Mouse (Mus musculus): ENCODE data around the gene Mettl26. TPM values are rescaled to one million over a fixed set of nuclear protein-coding genes. Genes with fewer than 3 reads are reported as not detected.

Mettl26 gene
- polyA plus RNA-seq, 1 experiment from 2014 or later: 60.1 TPM

DNA sequence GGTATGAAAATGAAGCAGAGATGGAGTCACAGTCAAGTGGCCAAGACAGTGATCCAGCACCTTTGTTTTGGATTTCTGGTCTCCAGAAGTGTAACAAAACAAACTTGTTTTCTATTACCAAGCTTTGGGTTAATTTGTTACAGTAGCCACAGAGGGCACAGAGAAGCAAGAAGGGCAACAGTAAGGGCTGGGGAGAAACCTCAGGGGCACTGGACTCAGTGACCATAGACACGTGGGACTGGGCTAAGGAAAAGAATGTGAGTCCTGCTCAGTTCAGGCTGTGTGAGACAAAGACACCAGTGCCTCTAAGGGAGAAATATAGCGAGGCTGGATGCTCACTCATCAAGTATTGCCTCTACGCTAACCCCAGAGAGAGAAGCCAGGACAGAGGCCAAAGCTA lies 2.2 kb upstream of the Mettl26 start:
- H3K9ac ChIP-seq (replicated peaks): no peak overlapping the region
- H3K27me3 ChIP-seq: no peaks in the 10 kb centered on the region
- H3K36me3 ChIP-seq: peaks cover 1% of the 10 kb centered on the region
- H3K4me2 ChIP-seq: no peak overlapping the region
- no peak overlapping the region for H3K27ac ChIP-seq
- no peak for ATAC-seq (ENCODE audit: insufficient number of reproducible peaks, insufficient read depth, low FRiP score, low TSS enrichment, low read depth)
- H3K4me1 ChIP-seq (replicated peaks): peaks cover 33% of the 10 kb centered on the region
- no peak overlapping the region for H3K4me3 ChIP-seq (replicated peaks)
- 80% methylated on average over 3 of the region's 3 CpGs for WGBS
- H3K9me3 ChIP-seq: no peaks in the 10 kb centered on the region

DNA sequence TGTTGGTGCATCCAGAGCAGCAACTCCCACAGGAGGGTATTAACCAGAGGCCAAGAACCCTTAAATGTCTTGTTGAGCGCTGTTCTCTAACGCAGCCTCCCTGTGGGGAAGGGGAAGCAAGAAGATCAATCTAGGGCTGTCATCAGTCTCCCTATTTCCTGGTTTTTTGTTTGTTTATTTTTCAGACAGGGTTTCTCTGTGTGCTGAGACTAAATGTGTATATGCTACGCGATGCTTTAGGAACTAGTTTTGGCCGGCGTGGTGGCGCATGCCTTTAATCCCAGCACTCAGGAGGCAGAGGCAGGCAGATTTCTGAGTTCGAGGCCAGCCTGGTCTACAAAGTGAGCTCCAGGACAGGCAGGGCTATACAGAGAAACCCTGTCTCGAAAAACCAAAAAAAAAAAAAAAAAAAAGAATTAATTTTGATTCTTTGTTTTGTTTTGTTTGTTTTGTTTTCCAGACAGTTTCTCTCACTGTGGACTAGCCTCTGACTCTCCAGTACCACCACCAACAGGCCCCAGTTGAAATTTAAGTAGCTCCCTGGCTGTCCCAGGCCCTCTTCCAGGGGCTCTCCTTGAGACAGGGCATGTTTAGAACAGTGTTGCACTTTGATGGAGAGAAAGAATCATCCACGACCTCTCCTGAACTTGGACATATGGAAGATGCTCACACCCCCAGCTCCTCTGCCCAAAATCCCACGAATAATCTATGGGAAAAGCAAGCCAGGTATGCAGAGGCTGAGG lies 1.3 kb upstream of the Mettl26 start:
- no peak overlapping the region for H3K27ac ChIP-seq
- WGBS: 81% methylated on average over 10 of the region's 11 CpGs

DNA sequence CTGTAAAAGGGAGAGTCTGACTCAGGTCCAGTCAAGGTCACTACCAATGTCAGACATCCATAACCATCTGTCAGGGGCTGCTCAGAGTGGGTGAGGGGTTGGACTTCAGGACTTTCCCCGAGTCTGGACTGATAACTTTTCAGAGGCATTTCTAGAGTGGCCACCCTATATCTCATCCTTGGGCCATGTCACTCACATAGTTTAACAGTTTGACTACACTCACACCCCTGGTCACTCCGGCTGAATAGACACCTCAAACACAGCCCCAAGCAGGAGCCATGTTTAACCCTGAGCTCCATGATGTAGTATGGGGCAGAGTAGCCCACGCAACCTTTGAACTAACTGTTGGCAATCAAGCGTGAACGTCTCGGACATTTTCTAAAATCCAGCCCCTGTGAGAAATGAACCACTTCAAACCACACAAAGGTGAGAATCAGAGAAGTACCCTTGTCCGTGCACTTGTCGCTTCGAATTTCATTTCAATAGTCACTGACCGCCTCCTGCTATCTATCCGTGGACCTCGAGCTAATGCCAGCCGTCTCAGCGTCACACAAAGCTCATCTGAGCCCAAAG lies 640 bp upstream of the Mettl26 start:
- H3K4me1 ChIP-seq (replicated peaks): peaks cover 21% of the 10 kb centered on the region
- peak overlapping the region; percentile 80 for H3K4me3 ChIP-seq (replicated peaks)
- ATAC-seq (ENCODE audit: insufficient number of reproducible peaks, insufficient read depth, low FRiP score, low TSS enrichment, low read depth): no peak
- H3K9ac ChIP-seq (replicated peaks): peak overlapping the region; percentile 46
- H3K4me2 ChIP-seq: peak overlapping the region; percentile 89
- H3K9me3 ChIP-seq: no peaks in the 10 kb centered on the region
- 8% methylated on average over 14 of the region's 14 CpGs for WGBS
- H3K27ac ChIP-seq: peak overlapping the region; percentile 93
- H3K36me3 ChIP-seq: peaks cover 17% of the 10 kb centered on the region
- no peaks in the 10 kb centered on the region for H3K27me3 ChIP-seq

More for the DNA sequence above, 1.3 kb upstream of the Mettl26 start:
- H3K27me3 ChIP-seq: no peaks in the 10 kb centered on the region
- H3K36me3 ChIP-seq: peaks cover 10% of the 10 kb centered on the region
- no peaks in the 10 kb centered on the region for H3K9me3 ChIP-seq
- H3K9ac ChIP-seq (replicated peaks): peak overlapping the region; percentile 46; the same call in 1 of the 2 replicates
- peak overlapping the region; percentile 89 for H3K4me2 ChIP-seq
- H3K4me1 ChIP-seq (replicated peaks): peaks cover 26% of the 10 kb centered on the region
- peak overlapping the region; percentile 80 for H3K4me3 ChIP-seq (replicated peaks)
- no peak for ATAC-seq (ENCODE audit: insufficient number of reproducible peaks, insufficient read depth, low FRiP score, low TSS enrichment, low read depth)

- Histone ChIP-seq H3K27me3 (no peaks in the 10 kb centered on the region), H3K9me3 (no peaks in the 10 kb centered on the region), H3K4me1 (replicated peaks) (peaks cover 26% of the 10 kb centered on the region), H3K4me2 (peak overlapping the region; percentile 89), H3K27ac (peak overlapping the region; percentile 93), H3K9ac (replicated peaks) (peak overlapping the region; percentile 73), H3K4me3 (replicated peaks) (peak overlapping the region; percentile 80), H3K36me3 (peaks cover 23% of the 10 kb centered on the region)
- ATAC-seq (ENCODE audit: insufficient number of reproducible peaks, insufficient read depth, low FRiP score, low TSS enrichment, low read depth): peak; percentile 87
- WGBS: 1% methylated on average over 59 of the region's 59 CpGs
Observed at GRCm38 (mm10) chr17:25875171-25876136, 580 bp downstream of the Mettl26 start.

DNA sequence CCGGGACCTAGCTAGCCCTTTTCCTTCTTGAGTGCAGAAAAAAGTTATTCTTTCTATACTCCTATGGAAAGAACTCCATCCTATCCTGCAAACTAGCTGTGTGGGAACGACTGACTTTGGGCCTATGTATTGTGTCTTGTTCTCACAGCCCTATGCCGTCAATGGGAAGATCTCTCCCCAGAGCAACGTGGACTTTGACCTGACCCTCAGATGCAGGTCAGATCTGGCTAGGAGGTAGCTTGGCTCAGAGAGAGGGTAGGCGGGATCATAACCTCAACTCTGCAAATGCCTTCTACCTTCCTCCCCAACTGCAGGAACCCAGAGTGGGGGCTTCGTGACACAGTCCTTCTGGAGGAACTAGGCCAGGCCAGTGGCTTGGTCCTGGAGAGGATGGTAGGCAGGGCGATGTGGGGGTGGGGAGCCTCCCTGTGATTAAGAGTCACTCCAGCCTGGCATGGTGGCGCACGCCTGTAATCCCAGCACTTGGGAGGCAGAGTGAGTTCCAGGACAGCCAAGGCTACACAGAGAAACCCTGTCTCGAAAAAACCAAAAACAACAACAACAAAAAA lies 1.6 kb downstream of the Mettl26 start:
- H3K9ac ChIP-seq (replicated peaks): peak overlapping the region; percentile 73
- no peak overlapping the region for H3K27ac ChIP-seq
- peak overlapping the region; percentile 80 for H3K4me3 ChIP-seq (replicated peaks)
- H3K4me2 ChIP-seq: peak overlapping the region; percentile 89
- 66% methylated on average over 10 of the region's 10 CpGs for WGBS
- peaks cover 23% of the 10 kb centered on the region for H3K36me3 ChIP-seq
- H3K9me3 ChIP-seq: no peaks in the 10 kb centered on the region
- H3K4me1 ChIP-seq (replicated peaks): peaks cover 36% of the 10 kb centered on the region
- no peaks in the 10 kb centered on the region for H3K27me3 ChIP-seq
- no peak for ATAC-seq (ENCODE audit: insufficient number of reproducible peaks, insufficient read depth, low FRiP score, low TSS enrichment, low read depth)

DNA sequence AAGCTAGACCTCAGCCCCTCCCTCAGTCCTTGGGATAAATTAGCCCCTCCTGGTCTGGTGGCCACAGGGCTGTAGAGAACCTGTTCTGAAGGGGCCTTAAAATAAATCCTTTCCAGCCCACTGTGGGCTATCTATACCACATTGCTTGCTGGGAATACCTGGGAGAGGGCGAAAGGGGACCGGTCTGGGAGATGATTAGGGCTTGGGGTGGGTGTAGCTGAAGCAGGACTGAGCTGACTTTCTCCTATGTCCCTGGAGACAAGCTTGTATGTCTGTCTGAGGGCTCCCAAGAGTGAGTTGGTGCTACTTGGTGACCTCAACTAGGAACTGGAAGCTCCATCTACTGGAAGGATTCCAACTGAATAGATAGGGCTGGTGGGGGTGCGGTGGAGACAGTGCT lies 2.2 kb downstream of the Mettl26 start:
- Histone ChIP-seq H3K4me2 (0 out of 2 replicates have a peak overlapping the region, but pooled peaks have one; percentile 89), H3K9ac (replicated peaks) (no peak overlapping the region), H3K4me1 (replicated peaks) (peaks cover 41% of the 10 kb centered on the region), H3K9me3 (no peaks in the 10 kb centered on the region), H3K27ac (no peak overlapping the region), H3K27me3 (no peaks in the 10 kb centered on the region), H3K36me3 (peaks cover 28% of the 10 kb centered on the region), H3K4me3 (replicated peaks) (no peak overlapping the region)
- ATAC-seq (ENCODE audit: insufficient number of reproducible peaks, insufficient read depth, low FRiP score, low TSS enrichment, low read depth): no peak
- 95% methylated on average over 3 of the region's 3 CpGs for WGBS

DNA sequence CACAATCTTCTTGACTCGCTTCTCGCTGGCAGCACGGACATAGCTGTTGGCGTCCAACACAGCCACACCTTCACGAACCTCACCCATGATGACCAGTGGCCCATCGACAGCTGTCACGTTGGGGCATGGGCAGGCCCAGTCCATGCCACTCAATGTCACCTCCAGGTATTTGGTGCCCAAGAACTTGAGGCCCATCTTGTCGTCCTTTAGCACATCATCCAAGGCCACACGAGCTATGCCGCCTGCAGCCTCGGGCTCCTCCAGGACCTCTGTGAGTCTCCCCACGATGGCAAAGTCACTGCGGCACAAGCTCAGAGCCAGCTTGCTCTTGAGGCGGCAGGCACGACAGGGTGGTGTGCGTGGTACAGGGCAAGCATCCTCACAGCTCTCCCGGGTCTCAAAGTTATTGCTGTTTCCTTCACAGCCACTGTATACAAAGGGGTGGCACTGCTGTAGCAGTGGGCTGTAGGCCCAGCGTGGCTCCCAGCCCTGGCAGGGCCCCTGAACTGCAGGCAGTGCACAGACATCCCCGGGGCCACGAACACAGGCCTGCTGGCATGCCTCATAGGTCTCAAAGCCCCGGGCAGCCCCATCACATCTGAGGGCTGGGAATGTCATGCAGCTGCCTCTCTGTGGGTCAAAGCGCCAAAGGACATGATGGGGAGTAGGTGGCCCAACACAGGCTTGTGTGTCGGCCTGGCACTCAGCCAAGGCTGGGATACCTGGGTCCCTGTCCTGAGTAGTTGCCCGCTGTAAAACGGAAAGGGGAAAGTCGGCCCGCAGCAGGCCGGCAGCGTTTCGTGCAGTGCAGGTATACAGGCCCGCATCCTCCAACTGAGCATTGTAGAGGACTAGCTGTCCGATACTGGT lies 3.1 kb downstream of the Mettl26 start:
- Histone ChIP-seq H3K4me3 (replicated peaks) (no peak overlapping the region), H3K4me2 (no peak overlapping the region), H3K4me1 (replicated peaks) (peaks cover 45% of the 10 kb centered on the region), H3K9me3 (no peaks in the 10 kb centered on the region), H3K27ac (no peak overlapping the region), H3K27me3 (no peaks in the 10 kb centered on the region), H3K9ac (replicated peaks) (no peak overlapping the region), H3K36me3 (peaks cover 37% of the 10 kb centered on the region)
- WGBS: 95% methylated on average over 32 of the region's 32 CpGs
- no peak for ATAC-seq (ENCODE audit: insufficient number of reproducible peaks, insufficient read depth, low FRiP score, low TSS enrichment, low read depth)

DNA sequence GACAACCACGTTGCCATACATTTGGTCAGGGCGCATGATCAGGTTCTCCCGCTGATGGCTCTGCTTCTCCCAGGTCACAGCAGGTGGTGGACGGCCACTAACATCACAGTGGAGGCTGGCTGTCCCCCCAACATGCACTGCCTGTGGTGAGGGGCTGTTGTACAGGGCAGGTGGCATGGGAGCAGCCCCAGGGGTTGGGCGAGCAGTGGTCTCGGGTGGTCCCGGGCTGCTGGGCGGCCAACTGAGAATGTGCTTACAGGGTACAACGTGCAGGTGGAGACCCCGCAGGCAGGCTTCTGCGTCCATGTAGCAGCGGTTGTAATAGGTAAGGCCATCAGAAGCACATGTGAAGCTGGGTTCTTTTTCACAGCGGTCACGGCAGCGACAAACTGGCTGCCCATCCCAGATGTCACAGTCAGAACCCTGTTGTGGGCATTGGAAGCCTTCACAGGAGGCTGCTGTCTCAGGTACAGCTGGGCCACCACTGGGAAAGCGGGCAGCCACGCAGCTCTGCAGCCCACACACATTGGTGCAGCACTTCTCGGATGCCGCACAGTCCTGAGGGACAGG lies 3.8 kb downstream of the Mettl26 start:
- H3K4me3 ChIP-seq (replicated peaks): no peak overlapping the region

GRCm38 (mm10) chr17:25879261-25879660 lies 4.4 kb downstream of the Mettl26 start:
- Histone ChIP-seq H3K27me3 (no peaks in the 10 kb centered on the region), H3K4me1 (replicated peaks) (peaks cover 40% of the 10 kb centered on the region), H3K27ac (no peak overlapping the region), H3K9me3 (no peaks in the 10 kb centered on the region), H3K4me2 (no peak overlapping the region), H3K4me3 (replicated peaks) (no peak overlapping the region), H3K36me3 (peaks cover 50% of the 10 kb centered on the region), H3K9ac (replicated peaks) (no peak overlapping the region)
- 50% methylated on average over 4 of the region's 4 CpGs for WGBS
- ATAC-seq (ENCODE audit: insufficient number of reproducible peaks, insufficient read depth, low FRiP score, low TSS enrichment, low read depth): no peak

More for the DNA sequence above, 3.8 kb downstream of the Mettl26 start:
- H3K9ac ChIP-seq (replicated peaks): no peak overlapping the region
- H3K4me2 ChIP-seq: no peak overlapping the region
- H3K4me1 ChIP-seq (replicated peaks): peaks cover 45% of the 10 kb centered on the region
- 92% methylated on average over 19 of the region's 19 CpGs for WGBS
- H3K9me3 ChIP-seq: no peaks in the 10 kb centered on the region
- H3K36me3 ChIP-seq: peaks cover 44% of the 10 kb centered on the region
- H3K27ac ChIP-seq: no peak overlapping the region
- H3K27me3 ChIP-seq: no peaks in the 10 kb centered on the region
- no peak for ATAC-seq (ENCODE audit: insufficient number of reproducible peaks, insufficient read depth, low FRiP score, low TSS enrichment, low read depth)

DNA sequence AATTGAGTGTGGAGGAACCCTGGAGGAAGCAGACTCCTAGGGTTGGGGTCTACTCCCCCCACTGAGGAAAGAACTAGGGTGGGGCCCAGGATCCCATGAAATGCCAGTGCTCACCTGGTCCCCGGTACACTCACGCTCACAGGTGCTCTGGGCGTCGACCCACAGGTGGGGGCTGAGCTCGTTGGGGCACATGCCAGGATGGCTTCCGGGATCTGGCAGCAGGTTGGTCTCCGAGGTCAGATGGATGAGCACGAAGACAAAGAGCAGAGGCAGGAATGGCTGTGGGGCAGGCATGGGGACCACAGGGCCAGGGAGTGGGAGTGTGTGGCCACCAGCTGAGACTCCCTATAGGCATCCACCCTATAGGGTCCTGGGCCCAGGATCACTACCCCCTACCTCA lies 4.9 kb downstream of the Mettl26 start:
- Histone ChIP-seq H3K36me3 (peaks cover 55% of the 10 kb centered on the region), H3K9ac (replicated peaks) (no peak overlapping the region), H3K4me1 (replicated peaks) (peaks cover 40% of the 10 kb centered on the region), H3K27me3 (no peaks in the 10 kb centered on the region), H3K27ac (no peak overlapping the region), H3K4me3 (replicated peaks) (no peak overlapping the region), H3K4me2 (no peak overlapping the region), H3K9me3 (no peaks in the 10 kb centered on the region)
- no peak for ATAC-seq (ENCODE audit: insufficient number of reproducible peaks, insufficient read depth, low FRiP score, low TSS enrichment, low read depth)
- WGBS: 79% methylated on average over 8 of the region's 8 CpGs

Data from limb, embryonic 12.5 days (tissue).